ENCODE assay signal across 7 mouse cellular contexts in the genomic region with DNA sequence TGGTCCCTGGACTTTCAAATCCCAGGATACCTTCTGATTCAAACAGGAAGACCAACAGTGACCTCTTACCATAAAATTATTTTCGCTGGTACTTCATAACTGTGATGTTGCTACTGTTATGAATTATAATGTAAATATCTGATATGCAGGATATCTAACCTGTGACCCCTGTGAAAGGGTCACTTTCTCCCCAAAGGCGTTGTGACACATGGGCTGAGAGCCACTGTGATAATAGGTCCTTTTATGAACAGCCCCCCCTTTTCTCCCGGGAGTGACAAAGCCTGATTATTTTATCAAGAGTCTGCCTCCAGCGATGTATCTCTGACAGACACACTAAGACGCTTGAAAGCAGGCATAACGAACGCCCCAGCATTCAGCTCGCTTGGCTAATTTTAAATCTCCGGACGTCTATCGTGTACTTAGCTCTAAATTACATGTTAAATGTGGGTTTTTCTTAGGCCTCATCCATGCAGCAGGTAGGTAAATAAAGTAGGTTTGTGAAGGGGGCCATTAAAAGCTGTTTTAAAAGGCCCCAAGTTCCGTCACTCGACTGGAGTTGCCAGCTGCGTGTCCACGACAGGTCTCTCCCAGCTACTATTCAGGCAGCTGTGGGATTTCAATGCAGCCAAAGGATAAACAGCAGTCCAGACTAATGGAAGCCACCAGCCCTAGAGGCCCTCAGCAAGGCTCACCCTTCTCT. TPM values are rescaled to one million over a fixed set of nuclear protein-coding genes. Genes with fewer than 3 reads are reported as not detected.
DNase-seq lines count a peak whose midpoint lies in the region; ATAC-seq and TF ChIP-seq lines count a peak whose summit lies in the region.

No protein-coding gene starts in this region.

- 15% methylated on average over 15 of the region's 15 CpGs for WGBS in heart, embryonic 15.5 days
- 32% methylated on average over 15 of the region's 15 CpGs for WGBS in liver, embryonic 14.5 days (ENCODE audit: insufficient replicate concordance)
- WGBS in stomach, postnatal 0 days, result 19% methylated on average over 15 of the region's 15 CpGs

- H3K27ac ChIP-seq in heart, embryonic 15.5 days, result no peak overlapping the region
- no peak overlapping the region for H3K27ac ChIP-seq in liver, embryonic 14.5 days
- no peak overlapping the region for H3K27ac ChIP-seq in stomach, postnatal 0 days (replicated peaks)

- peak; percentile 64 for DNase-seq in retina, postnatal 1 day
- DNase-seq in retina, embryonic 14.5 days (ENCODE audit: low spot score), result no peak
- no peak for DNase-seq in liver, embryonic 14.5 days (ENCODE audit: low read depth in 3 of 3, low spot score in 3 of 3)
- no peak for DNase-seq in stomach, postnatal 0 days (ENCODE audit: low spot score)
- DNase-seq in thymus, postnatal 36 days, result no peak
- DNase-seq in spleen, postnatal 4 days (ENCODE audit: low spot score in 2 of 2), result no peak

- no peaks in the 10 kb centered on the region; the same call in 1 of the 2 replicates for H3K27me3 ChIP-seq in heart, embryonic 15.5 days
- no peaks in the 10 kb centered on the region for H3K27me3 ChIP-seq in liver, embryonic 14.5 days (ENCODE audit: control insufficient read depth, insufficient read depth, low read length)
- no peaks in the 10 kb centered on the region for H3K27me3 ChIP-seq in stomach, postnatal 0 days (ENCODE audit: control insufficient read depth, insufficient read depth, low read length)

- TF ChIP-seq EP300 in liver, embryonic 14.5 days (IDR thresholded peaks at IDR 0.05; ENCODE audit: low read depth), result no peak
- TF ChIP-seq EP300 in stomach, postnatal 0 days (optimal IDR thresholded peaks at IDR 0.05), result no peak

- H3K4me3 ChIP-seq in heart, embryonic 15.5 days, result peak overlapping the region; percentile 41
- peak overlapping the region in 1 of 2 experiments; percentile 24; a peak in 1 of 4 replicates for H3K4me3 ChIP-seq in liver, embryonic 14.5 days (ENCODE audit: insufficient read depth in 1 of 2, low read depth in 2 of 2, low read length in 2 of 2)
- H3K4me3 ChIP-seq in stomach, postnatal 0 days (ENCODE audit: low read depth, low read length), result peak overlapping the region; percentile 23

- no peaks in the 10 kb centered on the region for H3K9me3 ChIP-seq in heart, embryonic 15.5 days (replicated peaks)
- no peaks in the 10 kb centered on the region for H3K9me3 ChIP-seq in liver, embryonic 14.5 days (ENCODE audit: control insufficient read depth, low read length)
- H3K9me3 ChIP-seq in stomach, postnatal 0 days (ENCODE audit: control insufficient read depth, low read length), result no peaks in the 10 kb centered on the region

- TF ChIP-seq CTCF in liver, embryonic 14.5 days (IDR thresholded peaks at IDR 0.05; ENCODE audit: low read depth), result no peak
- no peak for TF ChIP-seq CTCF in stomach, postnatal 0 days (IDR thresholded peaks at IDR 0.05; ENCODE audit: low read depth)

- H3K9ac ChIP-seq in heart, embryonic 15.5 days, result peak overlapping the region; percentile 38; the same call in 1 of the 2 replicates
- no peak overlapping the region for H3K9ac ChIP-seq in liver, embryonic 14.5 days (replicated peaks)
- peak overlapping the region; percentile 31; the same call in 1 of the 2 replicates for H3K9ac ChIP-seq in stomach, postnatal 0 days (ENCODE audit: low read length)

- H3K36me3 ChIP-seq in heart, embryonic 15.5 days, result no peaks in the 10 kb centered on the region
- H3K36me3 ChIP-seq in liver, embryonic 14.5 days (replicated peaks; ENCODE audit: control insufficient read depth, insufficient read depth, low read depth), result no peaks in the 10 kb centered on the region
- H3K36me3 ChIP-seq in stomach, postnatal 0 days (ENCODE audit: control insufficient read depth, insufficient read depth, low read length), result no peaks in the 10 kb centered on the region

- H3K4me1 ChIP-seq in heart, embryonic 15.5 days (replicated peaks), result peaks cover 5% of the 10 kb centered on the region; the same call in 1 of the 2 replicates
- H3K4me1 ChIP-seq in liver, embryonic 14.5 days (replicated peaks; ENCODE audit: control insufficient read depth in 2 of 2, insufficient read depth in 2 of 2, low read length in 1 of 2), result no peaks in the 10 kb centered on the region
- H3K4me1 ChIP-seq in stomach, postnatal 0 days (replicated peaks; ENCODE audit: control insufficient read depth, insufficient read depth), result no peaks in the 10 kb centered on the region

- ATAC-seq in heart, embryonic 15.5 days (replicated peaks; ENCODE audit: insufficient number of reproducible peaks, insufficient read depth, low FRiP score, low read depth), result no peak
- no peak for ATAC-seq in liver, embryonic 14.5 days (ENCODE audit: insufficient read depth)
- ATAC-seq in stomach, postnatal 0 days (ENCODE audit: low FRiP score, low TSS enrichment), result no peak

- H3K4me2 ChIP-seq in heart, embryonic 15.5 days, result peak overlapping the region; percentile 62
- peak overlapping the region; percentile 53 for H3K4me2 ChIP-seq in liver, embryonic 14.5 days (ENCODE audit: low read depth)
- H3K4me2 ChIP-seq in stomach, postnatal 0 days (replicated peaks; ENCODE audit: low read depth), result peak overlapping the region; percentile 58

RNA-seq across cellular contexts. Expression of a gene that starts 24.5 kb away (rescaled TPM):
- polyA plus RNA-seq in heart, embryonic 15.5 days (2015; fragmentation: Nextera tagmentation; extraction: Ambion mirVana), result 0.11 and 0.25 TPM in 2 replicates
- not detected in 2 replicates for polyA plus RNA-seq in liver, embryonic 14.5 days (2012; rRNA removed)
- not detected in 2 replicates for polyA plus RNA-seq in liver, embryonic 14.5 days (2014; fragmentation: Nextera tagmentation; extraction: Ambion mirVana)
- polyA plus RNA-seq in stomach, postnatal 0 days (2015; fragmentation: Nextera tagmentation; extraction: Ambion mirVana), result 0.06 TPM in 1 of 2 replicates, not detected in the other

RNA-seq across cellular contexts. Expression of a gene that starts 25.7 kb away (rescaled TPM):
- 22.9 and 26.6 TPM in 2 replicates for polyA plus RNA-seq in heart, embryonic 15.5 days (2015; fragmentation: Nextera tagmentation; extraction: Ambion mirVana)
- 0.29 and 0.47 TPM in 2 replicates for polyA plus RNA-seq in liver, embryonic 14.5 days (2012; rRNA removed)
- 0.95 and 1.0 TPM in 2 replicates for polyA plus RNA-seq in liver, embryonic 14.5 days (2014; fragmentation: Nextera tagmentation; extraction: Ambion mirVana)
- polyA plus RNA-seq in stomach, postnatal 0 days (2015; fragmentation: Nextera tagmentation; extraction: Ambion mirVana), result 27.5 and 36.0 TPM in 2 replicates

Comparison
In these comparisons a context has a peak if more than half of its experiments do, and no peak if none do; other contexts are left out.
1. RNA of a gene that starts 25.7 kb away (polyA plus RNA-seq): 27.5 to 36.0 TPM in stomach, postnatal 0 days and 22.9 to 26.6 TPM in heart, embryonic 15.5 days; 0.29 to 1.0 TPM in liver, embryonic 14.5 days; every median in the first group is over 10 times any median in the second.
2. Peak in every context shown above with its lines, with median percentiles within 50 percentile points of each other: H3K4me2 ChIP-seq.